Mouse (Mus musculus) fat pad, adult 2 months (tissue): ENCODE data around the gene Mpc2.

Experiments used
- DNase-seq: peaks from one replicate; pipeline ENCODE4 v3.0.0-alpha.2; 2011; ENCODE audit warnings: low read depth, low spot score; ENCODE audit errors: extremely low read depth

Mpc2 gene

DNA sequence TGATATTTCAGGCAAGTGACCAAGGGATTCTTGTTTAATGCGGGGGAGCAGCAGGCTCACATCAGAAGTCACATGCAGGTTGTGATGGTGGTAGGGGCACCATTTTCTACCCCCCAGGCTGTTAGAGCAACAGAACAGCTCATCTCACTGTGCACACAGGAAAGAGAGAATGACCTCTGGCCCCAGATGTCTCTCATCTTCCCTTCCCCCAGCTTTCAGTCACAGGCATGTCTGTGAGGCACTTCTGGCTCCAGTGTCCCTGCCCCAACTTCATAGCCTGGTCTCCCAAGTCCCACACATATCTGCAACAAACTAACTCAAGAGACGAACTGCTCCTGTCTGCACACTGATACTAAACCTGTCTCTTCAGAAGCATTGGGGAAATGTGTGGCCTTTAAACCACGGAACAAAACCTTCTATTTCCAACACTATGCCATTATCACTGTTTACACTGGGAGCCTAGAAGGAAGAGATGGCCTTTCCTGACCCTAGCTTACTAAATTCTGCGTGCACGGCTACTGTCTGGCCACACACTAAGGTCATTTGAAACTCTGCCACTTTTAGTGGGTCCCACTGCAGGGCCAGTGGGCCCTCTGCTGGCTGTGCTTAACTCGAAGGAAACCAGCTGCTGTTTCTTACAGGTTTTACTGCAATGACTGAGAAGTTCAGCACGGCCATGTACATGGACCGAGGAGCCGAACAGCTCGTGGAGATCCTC is 43.0 kb downstream of the Mpc2 start:
- no peak for DNase-seq

GRCm38 (mm10) chr1:165506303-165506702 is 45.9 kb downstream of the Mpc2 start:
- no peak for DNase-seq

GRCm38 (mm10) chr1:165510161-165510560 is 49.7 kb downstream of the Mpc2 start:
- DNase-seq, result no peak

- no peak for DNase-seq
Measured at GRCm38 (mm10) chr1:165520716-165521115, 60.3 kb downstream of the Mpc2 start.
